Mouse (Mus musculus) inflammation-experienced regulatory T-cells, adult 6 months (primary cell): Measurements from ENCODE around the gene Tlr13. TPM values are rescaled to one million over a fixed set of nuclear protein-coding genes. Genes with fewer than 3 reads are reported as not detected.
A peak's percentile ranks its signal among the peaks of the same experiment; 100 is the strongest.

ENCODE experiments used
- ATAC-seq: one replicate; pipeline ENCODE4 v1.8.0; 2017
- polyA plus RNA-seq, 3 experiments: library from polyadenylated mRNA; unstranded; fragments of 100-300 nt; shearing (Covaris generic); gene quantifications; one replicate each; pipeline ENCODE4 v1.2.1; 2017

The Tlr13 gene
- under 1 TPM in 1 of 3 experiments, not detected in 2; 0.26 TPM for polyA plus RNA-seq

DNA sequence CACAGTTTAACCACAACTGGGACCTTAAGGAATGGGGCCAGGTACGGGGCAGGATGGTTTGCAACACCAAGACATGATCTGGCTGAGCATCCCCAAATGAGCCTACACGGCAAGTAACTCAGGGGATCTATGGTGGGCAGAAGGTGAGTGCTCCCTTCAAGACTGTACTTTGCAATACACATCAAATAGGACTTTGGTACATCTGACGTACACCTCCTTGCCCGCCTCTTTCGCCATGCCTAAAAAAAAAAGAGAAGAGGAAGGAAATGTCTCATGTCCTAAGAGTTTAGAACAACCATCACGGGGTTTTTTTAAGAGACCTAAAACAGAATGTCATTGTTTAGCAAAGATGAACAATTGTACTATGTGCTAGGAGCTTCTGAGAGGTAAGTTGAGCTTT lies at the start of gene Tlr13:
Tlr13 (plus strand) TSS at position 269 of the 400 bp plus-strand sequence.
- ATAC-seq, result no peak

DNA sequence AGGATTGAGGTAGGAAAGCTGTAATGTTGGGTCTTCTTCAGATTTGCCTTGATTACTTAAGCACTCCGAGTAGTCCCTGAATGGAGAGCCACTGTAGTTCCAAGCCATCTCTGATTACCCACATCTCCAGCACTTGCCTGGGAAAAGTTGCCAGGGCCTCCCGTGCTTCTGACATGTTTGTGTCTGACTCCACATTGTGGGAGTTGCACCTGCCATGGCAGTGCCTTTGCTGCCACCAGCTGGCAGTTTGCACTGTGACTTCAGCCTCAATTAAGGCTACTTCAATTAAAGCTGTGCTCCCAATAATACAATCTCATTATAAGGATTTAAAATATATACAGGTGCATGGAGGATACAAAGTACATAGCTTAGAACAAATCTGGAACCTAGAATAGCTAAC lies 37.5 kb upstream of the Tlr13 start:
- ATAC-seq, result no peak

DNA sequence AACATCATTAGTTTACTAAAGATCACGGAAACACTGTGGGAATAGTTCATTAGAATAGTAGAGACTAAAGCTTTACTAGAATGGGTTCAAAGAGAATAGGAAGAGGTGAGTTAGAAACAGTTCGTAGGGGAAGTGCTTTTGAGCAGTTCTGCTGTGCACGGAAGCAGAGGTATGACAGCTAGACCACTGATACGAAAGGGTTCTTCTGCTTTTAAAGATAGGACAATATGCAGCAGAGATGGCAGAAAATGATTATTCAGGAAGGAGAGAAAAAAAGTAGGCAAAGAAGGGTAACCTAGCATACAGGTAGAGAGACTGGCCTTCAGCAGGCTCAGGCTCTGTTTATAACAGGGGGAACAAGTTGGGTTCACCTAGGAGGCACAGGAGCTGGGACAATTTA lies 29.1 kb upstream of the Tlr13 start:
- no peak for ATAC-seq

DNA sequence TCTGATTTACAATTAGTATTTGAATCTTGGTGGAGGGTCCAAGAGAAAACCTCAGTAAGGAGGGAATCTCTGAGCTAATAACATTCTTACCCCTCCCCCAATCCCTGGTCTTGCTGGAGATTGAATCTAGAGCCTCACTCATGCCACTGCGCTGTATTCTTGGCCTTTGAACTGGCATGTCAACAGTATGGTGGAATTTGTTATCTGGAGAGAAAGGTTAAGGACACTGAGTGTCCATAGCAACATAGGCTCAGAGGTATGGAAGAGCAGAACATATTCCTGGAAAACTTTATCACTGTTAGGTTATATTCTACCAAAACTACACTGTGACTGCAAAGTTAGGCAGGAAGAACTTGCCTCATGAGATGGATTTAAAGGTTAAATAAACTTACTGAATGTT lies 28.3 kb upstream of the Tlr13 start:
- no peak for ATAC-seq

DNA sequence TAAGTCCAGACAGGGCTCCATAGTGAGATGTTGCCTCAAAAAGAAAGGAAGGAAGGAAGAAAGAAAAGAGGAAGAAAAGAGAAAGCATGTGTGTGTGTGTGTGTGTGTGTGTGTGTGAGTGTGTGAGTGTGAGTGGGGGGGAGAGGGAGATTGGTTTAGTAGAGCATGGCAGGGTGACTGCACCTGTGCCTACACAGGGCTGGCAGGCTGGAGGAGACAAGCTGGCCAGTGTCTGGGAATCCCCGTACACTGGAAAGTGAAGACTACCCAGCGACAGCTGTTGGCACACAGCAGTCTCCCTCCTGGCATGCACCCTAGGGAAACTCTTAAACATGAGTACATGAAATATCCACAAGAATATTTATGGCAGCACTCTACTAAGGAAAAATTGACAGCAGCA lies 20.2 kb upstream of the Tlr13 start:
- ATAC-seq, result no peak

DNA sequence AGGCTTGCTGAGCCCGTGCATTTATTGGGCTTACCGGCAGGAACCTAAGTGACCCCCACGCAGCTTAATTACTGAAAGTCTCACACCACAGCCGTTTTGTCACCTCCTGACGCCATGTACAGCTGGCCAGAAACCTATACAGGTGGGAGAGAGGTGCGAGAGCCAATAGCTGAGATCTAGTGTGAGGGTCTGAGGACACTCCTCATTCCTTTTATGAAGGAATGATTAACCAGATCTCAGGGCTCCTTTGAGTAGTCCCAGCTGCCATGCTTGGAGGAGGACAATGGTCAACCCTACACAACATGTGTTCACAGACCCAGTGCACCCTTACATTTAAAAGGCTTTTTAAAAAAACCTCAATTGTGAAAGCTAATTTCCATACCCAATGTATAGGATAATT lies 14.7 kb upstream of the Tlr13 start:
- no peak for ATAC-seq

DNA sequence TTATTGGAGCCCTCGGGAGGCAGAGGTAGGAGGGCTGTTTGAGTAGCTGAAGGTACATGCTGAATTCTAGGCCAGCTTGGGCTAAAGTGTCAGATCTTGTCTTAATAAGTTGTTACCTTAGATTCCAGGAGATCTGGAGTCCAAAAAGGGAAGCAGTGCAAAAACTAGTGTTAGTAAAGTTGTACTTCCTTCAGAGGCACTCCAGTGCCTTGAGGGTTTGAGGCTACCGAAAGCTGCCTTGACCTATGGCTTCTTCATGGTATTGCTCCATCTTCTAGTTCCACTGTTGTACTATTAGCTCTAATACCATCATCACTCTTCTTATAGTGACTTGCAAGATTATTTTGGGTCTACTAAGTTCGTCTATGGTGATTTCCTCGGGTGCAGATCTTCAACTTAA lies 13.1 kb upstream of the Tlr13 start:
- no peak for ATAC-seq

DNA sequence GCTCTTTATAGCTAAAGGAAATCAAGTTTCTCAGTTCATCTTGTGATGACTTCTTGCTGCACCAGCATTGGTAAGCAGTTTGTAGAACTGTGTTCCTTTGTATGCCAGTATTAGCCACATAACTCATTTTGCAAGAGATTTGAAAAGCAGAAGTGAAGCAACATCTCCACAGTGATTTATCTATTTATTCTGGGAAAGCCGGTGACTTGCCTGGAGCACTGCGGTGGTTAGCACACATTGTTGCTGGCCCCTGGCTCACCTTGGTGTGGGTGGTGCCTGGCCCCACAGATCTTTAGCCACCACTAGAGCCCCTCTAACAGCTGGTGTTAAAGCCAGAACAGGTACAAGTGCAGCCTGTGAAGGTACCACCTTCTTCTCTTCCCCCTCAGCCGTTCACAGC lies 8.1 kb upstream of the Tlr13 start:
- no peak for ATAC-seq

DNA sequence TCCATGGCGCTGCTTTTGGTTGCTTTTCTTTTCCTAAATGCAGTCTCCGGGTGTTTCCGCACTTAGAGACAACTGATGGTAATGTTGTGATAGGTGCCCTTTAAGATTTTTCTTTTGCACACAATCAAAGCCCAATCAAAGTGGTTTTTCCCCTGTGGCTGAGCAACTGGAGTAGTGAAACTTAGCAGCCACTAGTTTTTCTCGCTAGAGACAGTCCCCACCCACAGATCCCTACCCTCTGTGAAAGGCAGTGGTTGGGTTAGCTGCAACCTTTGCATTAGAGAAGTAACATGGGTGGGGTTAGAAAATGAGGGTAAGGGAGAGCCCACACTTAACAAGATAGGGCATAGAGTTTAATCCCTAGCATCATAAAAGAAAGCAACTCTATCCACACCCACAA lies 7.5 kb upstream of the Tlr13 start:
- peak; percentile 72 for ATAC-seq

DNA sequence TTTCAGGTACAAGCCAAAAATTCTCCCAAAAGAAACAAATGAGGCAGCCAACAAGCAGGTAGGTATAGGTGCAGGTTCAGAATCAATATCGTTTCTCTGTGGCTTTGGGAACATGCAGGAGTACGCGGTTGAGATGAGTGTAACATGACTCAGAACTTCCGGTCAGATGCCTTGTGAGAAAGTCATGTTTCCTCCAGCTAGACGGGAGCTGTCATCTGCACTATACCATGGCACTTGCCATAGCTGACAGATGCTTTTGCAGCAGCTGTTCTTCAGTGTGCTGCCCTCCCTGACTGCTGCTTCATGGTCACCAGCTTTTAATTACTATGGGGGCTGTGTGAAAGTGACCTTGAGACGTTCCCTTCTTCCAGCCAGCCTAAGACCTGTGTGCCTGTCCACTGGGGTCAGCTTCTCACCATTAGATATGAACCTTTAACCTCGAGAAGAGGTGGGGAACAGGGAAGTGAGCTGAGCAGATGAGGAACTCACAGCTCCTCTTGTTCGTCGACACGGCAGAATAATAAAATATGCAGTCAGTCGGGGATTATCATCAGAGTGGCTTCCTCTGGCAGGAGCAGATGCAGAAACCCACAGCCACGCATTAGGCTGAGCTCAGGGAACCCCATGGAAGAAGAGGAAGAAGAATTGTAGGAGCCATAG lies 7.0 kb upstream of the Tlr13 start:
- peak; percentile 88 for ATAC-seq

DNA sequence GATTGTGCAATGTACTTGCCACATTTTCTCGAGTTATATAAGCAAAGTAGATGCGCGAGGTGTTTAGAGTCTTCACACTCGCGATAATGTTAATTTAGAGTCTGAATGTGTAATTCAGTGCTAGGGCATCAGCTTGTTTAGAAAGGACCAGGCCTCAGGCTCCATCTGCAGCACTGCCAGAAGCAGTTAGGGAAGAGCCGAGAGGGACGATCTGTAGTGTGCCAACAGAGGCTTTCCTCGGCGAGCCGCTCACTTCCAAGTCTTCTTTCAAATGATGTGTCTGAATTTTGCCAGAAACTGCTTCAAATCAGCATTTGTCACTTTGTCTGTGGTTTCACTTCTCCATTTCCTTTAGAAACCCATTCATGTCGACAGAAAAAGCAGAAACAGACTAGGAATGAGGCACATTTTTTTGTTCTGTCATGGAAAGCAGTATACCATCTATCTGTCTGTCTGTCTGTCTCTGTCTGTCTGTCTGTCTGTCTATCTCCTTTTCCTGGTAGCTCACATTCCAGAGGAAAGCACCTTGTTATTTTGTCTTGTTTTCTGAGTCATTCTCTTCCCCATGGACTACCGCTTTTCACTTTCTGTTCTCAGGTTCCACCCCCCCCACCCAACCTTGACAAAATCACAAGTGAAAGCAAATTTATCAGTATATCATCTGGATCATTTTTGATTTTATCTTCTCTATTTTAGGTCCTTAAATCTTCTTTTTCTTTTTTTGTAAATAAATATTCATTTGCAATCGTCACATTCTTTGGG lies 3.5 kb upstream of the Tlr13 start:
- ATAC-seq, result no peak

DNA sequence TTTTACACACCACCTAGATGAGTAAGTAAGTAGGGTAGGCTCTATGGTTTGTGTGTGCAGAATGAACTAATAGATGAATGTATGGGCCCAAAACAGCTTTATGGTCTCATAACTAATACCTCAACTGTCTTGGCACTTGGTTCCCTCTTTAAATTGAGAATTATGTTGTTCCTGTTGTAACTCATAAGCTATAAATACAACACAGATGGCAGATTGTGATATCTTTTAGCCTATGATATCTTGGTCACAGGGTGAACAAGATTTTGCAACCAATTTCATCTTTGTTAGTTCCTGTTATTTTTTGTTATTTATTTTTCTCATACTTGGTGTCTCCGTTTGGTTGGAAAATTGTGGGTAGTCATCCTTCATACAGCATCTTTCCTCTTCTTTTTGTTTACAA lies 5.2 kb downstream of the Tlr13 start:
- ATAC-seq, result no peak

DNA sequence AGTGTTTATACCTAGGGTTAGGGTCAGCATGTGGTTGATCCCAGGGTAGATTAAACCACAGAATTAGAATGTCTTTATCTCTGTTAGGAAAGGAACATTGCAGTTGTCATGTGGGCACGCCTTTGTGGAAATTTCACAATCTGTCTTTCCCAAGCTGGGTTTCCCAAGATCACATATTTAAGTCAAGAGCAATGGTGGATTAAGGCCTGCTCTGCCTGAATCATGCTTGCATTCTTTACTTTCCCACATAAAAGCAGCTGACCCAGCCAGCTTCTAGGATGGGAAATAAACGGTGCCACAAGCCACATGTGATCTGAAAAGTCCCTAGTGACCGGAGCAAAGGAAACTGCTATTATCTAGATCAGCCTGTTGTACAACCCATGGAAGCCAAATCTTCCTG lies 6.5 kb downstream of the Tlr13 start:
- no peak for ATAC-seq

DNA sequence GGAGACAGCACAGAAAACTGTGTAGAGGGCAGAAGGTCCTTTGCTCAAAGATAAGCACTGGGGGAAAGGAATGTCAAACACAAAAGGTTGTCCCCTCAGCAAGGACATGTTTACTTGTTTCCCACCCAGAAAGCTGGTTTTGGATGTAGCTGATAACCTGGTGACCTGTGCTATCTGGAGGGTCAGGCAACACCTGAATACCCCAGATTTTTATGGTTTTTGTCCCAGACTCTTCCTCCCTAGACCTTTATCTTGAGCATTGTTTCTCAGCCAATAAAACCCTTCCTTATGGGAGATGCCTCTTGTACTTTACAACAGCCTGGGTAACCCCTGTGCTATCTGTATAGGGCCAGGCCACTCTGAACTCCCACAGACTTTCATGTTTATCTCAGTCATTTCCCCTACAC lies 11.2 kb downstream of the Tlr13 start:
- no peak for ATAC-seq

DNA sequence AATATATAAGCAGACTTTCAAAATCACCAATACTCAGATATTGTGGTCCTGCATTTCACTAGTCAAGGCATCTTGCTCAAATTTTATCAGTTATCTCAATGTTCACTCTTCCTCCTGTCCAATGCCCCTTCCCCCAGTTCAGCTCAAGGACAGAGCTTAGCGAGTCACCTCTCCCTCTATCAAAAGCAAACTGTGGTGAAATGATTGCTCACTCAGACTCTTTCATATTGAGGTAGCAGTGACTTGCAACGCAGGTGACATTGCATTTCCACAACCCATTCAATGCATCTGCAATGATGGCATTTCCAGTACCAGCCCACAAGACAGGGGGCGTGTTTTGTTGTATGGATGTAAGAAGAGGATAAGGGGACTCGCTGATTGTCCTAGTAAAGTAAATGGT lies 12.9 kb downstream of the Tlr13 start:
- ATAC-seq, result no peak

DNA sequence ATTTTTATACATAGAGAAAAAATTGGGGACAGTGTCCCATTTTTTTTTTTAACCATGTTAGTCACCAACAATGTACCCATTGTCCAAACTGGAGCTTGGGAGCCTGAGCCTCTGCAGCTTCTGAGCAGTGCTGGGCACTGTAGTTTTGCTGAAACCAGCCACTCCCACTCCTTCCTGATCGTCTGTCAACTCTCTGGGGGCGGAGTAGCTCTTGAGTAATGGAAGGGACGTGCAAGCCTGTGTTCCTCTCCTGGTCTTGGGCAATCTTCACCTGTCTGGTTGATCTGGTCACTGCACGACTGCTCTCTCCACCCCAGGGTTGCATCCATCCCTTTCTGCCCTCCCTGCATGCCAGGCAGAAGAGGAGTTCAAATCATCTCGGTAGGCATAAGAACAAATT lies 21.0 kb downstream of the Tlr13 start:
- peak; percentile 61 for ATAC-seq

DNA sequence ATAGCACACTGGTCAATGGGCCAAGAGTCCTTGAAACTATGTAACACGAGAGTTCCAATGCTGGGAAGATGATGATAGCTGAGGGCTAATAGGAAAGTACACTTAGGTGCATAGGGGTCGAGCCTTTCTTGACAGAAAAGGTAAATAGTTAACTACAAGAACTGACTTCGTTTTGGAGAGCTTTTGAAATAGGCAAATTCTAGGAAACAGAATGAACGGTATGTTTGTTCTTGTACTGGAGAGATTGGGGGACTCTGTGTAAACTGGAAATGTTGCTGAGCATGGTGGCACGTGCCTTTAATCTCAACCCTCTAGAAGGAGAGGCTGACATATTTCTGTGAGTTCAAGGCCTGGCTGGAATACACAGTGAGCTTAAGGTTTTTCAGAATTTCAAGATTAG lies 21.6 kb downstream of the Tlr13 start:
- no peak for ATAC-seq

DNA sequence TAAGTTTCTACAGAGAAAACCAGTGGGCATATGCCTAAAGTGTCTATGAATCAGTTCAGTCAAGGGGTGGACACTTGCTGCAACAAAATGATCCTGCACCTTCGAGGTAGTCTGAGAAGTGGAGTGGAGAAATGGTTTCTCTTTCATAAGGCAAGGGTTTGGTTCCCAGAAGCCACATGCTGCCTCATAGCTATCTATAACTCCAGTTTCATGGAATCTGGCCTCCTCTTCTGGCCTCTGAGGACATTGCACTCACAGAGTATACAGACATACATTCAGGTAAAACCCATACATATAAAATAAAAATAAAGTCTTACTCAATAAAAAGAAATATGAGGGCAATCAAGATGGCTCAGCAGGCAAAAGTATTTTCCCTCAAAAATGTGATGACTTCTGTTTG lies 22.1 kb downstream of the Tlr13 start:
- ATAC-seq, result peak; percentile 78

DNA sequence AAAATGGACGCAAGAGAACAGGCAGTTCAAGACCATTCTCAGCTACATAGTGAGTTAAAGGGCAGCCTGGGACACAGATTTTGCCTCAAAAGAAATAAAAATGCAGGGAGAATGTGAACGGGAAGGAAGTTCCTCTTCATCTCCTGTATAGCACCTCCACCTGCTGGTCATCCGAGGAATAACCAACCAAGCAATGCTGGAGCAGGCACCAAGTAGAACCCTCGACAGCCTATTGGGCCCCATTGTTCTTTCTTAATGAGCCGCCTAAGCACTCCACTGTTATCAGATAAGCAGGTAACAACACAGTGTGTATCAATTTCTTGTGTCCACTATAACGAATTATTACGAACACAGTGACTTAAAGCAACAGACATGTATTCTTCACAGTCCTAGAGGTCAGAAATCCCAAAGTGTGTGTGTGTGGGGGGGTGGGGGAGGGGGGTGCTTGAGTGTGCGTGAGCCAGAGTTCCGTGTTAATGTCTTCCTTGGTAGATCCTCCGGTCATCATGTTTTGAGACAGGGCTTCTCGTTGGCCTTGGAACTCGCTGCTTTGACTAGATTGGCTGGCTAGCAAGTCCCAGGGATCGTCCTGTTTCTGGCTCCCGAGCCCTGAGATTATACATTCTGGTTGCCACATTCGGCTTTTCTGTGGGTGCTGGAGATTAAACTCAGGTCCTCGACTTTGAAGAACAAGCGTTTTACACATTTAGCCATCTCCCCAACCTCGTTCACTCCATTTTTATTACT lies 28.3 kb downstream of the Tlr13 start:
- ATAC-seq, result peak; percentile 89

DNA sequence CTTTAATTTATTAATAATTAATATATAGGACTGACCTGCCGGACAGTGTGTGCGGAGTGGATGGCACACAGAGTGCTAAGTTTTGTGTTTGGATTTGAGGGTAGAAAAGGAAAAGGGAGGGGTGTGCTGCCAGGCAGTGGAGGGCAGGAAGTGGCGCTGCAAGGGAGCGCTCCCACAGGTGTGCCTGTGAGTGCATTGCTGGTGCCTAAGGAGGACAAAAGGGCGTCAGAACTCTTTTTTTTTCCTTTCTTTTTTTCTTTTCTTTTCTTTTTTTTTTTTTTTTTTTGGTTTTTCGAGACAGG lies 28.8 kb downstream of the Tlr13 start:
- peak; percentile 72 for ATAC-seq

DNA sequence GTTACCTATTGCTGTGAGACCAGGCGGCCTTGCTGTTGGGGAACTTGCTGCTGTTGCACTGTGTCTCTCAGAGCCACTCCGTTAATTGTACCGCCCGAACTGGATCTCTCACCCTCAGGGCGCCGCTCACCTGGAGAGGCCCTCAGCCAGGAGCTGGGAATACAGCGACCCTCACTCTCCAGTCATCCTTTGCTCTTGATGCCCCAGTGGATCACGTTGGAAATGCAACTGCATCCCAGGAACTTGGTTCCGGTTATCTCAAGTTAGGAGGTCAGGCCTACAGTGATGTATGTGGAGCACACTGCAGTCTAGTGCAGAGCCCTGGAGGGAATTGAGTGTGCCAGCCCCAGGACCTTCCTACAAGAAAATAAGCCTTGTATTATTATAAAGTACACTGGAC lies 33.3 kb downstream of the Tlr13 start:
- no peak for ATAC-seq

DNA sequence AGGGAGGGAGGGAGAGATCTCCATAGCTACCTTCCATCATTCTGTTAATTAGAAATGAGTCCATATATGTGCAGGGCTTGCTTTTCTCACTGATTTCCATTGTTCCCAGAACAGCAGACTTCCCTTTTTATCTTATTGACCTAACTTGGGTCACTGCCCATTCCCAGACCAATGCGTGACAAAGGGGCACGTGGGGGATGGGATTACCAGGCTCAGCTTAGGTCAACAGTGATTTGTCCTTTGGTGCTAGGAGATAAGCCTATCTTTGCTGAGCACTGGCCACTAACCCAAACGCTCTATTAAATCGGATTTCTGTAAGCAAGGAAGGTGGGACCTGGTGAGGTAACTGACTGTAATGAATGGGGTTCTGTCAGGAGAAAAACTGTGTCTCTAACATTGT lies 41.3 kb downstream of the Tlr13 start:
- ATAC-seq, result no peak

DNA sequence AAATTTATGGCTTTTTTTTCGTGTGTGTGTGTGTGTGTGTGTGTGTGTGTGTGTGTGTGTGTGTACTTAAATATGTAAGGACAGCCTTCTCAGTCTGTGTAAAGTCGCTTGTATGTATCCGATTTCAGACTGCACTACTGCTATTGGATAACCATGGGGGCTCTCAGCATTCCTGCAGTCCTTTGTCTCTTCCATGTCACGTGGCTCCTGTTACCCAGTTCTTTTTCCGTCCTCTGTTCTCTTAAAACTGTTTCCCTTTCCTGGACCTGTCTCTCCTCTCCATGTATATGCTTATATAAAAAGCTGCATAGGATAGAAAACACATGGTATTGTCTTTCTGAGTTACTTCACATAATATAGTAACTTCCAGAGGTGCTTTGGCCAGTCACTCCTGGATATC lies 42.7 kb downstream of the Tlr13 start:
- no peak for ATAC-seq
